Mouse (Mus musculus): ENCODE results near the gene Gm14226. TPM values are rescaled to one million over a fixed set of nuclear protein-coding genes. Genes with fewer than 3 reads are reported as not detected.
"Not testable (repeated sequence)": the region's sequence is repeated elsewhere in the genome, so short reads cannot be mapped to it uniquely, and the experiment has no call there.

Gene Gm14226
- total RNA-seq, 2 experiments from 2014 or later = 0.09 to 0.35 TPM

DNA sequence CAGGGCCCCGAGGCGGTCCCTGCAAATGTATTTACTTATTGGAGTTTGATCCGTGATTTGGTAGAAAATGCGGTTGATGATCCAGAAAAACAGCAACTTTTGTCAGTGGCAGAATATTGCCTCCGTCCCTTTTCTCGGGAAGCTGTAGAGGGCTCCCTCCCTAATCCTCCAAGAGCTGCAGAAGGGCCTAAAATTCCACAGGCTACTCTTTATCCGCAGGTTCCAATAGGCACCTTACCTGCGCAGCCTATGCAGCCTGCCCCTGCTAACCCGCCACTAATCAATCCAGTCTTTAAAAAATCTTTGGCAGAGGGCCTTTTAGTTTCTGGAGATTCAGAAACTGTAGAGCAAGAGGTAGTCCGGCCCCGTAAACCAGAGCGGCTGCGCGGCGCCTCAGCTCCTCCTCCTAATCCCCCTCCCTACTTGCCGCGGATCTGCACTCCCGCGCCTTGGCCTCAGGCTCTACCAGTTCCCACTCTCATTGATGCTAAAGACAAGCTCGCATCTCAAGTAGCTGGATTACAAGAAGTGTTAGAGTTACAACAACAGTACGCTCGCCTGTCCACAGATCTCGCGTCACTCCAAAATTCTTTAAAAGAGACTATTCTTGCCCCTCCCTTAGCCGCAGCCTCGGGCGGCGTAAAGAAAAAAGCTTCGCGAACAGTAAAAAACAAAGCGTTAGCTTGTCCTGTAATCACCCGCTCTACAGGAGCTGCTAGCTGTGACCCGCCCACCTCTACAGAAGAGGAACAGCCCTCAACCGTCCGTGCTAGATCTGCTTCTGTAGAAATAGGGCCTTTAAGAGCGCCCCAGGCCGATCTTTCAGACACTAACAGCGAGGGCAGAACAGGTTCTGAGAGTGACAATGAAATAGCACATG, 936 bp downstream of the Gm14226 start:
- H3K27ac ChIP-seq = peak overlapping the region; percentile 71

DNA sequence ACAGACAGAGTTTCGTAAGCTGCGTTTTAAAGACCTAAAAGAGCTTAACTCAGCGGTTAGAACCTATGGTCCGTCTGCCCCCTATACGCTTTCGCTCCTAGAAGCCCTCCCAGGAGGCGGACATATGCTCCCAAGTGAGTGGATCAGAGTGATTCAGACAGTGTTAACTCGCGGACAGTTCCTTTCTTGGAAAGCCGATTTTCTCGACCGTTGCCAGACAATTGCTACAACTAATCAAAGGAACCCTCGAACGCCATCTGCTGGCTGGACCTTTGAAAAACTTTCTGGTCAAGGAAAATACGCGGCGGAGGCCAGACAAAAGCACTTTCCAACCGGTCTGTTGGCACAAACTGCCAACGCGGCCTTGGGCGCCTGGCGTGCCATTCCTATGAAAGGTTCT, 1.6 kb downstream of the Gm14226 start:
- DNase-seq (ENCODE audit: extremely low spot score in 1 of 2, low spot score in 2 of 2) = peak; percentile 82 to 89
- no peak overlapping the region; the same call in 1 of the 2 replicates for H3K27ac ChIP-seq
- intact Hi-C loops (cut with DNase I) = no loop called here
- peak overlapping the region; percentile 50 for H3K4me3 ChIP-seq
- TF ChIP-seq CTCF (IDR thresholded peaks at IDR 0.05) = peak; percentile 74

More for the DNA sequence above, 936 bp downstream of the Gm14226 start:
- intact Hi-C loops (cut with DNase I) = no loop called here
- TF ChIP-seq CTCF (IDR thresholded peaks at IDR 0.05) = no peak; the same call in 1 of the 2 replicates
- peak; percentile 45 to 46 for DNase-seq (ENCODE audit: extremely low spot score in 1 of 2, low spot score in 2 of 2)
- peak overlapping the region; percentile 50 for H3K4me3 ChIP-seq

DNA sequence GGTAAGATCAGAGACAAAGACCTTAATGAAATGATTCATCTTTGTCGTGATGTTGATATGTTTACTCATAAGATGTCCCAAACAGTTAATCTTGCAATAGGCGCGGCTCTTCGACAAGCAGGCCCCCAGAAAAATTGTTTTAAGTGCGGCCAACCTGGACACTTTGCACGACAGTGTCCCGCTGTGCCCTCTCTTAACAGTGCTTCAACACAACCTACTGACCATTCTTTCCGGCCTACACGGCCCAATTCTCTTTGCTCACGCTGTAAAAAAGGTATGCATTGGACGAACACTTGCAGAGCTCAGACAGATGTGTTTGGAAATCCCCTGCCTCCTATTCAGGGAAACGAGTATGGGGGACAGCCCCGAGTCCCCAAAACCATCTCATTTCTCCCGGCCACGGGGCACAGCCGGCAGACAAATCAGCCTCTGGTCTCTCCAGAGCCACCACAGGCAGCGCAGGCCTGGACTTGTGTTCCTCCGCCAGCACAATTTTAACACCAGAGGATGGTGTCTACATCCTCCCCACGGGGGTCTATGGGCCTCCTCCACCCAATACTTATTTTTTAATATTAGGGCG, 2.3 kb downstream of the Gm14226 start:
- intact Hi-C loops (cut with DNase I); H3K4me3 ChIP-seq; DNase-seq (ENCODE audit: extremely low spot score in 1 of 2, low spot score in 2 of 2); H3K27ac ChIP-seq: not testable (repeated sequence)

DNA sequence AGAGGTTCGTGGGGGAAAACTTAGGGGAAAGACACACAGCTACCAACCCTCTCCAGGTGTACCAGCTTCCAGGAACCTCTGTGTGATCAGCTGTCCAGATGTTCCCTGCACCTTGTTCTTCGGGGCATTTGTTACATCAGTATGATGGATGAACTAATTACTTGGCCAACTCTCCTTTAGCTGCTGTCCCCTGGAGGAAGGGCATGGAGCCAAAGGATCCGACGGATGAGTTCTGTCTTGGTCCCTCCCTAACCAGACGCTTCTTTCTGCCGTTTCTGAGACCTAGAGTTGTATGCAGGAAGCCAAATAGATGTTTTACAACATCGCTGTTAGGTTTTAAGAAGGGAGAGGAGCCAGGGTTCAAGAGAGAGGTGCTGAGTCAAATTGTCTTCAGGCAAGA, 12.8 kb downstream of the Gm14226 start:
- intact Hi-C loops (cut with DNase I) = loop anchor here (1.0 kb wide), 1 partner anchor 17 kb away; no protein-coding TSS in a partner anchor
- Histone ChIP-seq H3K4me3 (no peak overlapping the region), H3K27ac (no peak overlapping the region)
- no peak for TF ChIP-seq CTCF (IDR thresholded peaks at IDR 0.05)
- DNase-seq (ENCODE audit: extremely low spot score in 1 of 2, low spot score in 2 of 2) = no peak

DNA sequence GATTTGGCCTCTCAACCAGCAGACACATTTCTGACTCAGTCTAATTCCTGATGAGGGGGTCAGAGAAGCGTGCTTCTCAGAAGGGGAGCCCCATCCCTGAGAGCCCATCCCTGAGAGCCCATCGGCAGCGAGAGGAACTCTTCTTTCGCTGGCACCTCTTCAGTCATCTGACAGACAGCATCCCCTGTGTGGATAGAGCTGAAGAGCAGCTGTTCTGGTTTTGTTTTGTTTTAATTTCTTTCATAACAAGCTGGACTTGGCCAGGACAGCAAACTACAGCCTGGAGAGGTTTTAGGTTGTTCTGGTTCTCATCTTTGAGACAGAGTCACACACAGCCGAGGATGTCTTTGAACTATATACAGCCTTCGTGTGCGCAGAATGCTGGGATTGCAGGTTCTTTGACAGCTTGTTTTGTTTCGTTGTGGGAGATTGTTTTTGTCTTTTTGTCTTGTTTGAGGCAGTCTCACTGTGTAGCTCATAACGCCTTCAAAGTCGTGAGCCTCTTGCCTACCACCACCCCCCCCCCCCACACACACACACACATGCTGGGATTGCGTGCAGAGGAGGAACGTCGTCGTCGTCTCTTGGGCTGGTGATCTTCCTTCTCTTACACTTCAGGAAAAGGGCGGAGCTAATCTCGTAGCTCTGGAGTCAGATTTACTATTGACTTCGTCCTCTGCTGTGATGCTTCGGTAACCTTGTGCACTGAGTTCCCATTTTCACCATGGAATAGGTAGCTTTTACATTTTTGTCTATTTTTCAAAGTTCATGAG, 15.1 kb downstream of the Gm14226 start:
- no peak for DNase-seq (ENCODE audit: extremely low spot score in 1 of 2, low spot score in 2 of 2)
- intact Hi-C loops (cut with DNase I) = no loop called here
- no peak overlapping the region for H3K27ac ChIP-seq
- no peak overlapping the region for H3K4me3 ChIP-seq
- no peak for TF ChIP-seq CTCF (IDR thresholded peaks at IDR 0.05)

DNA sequence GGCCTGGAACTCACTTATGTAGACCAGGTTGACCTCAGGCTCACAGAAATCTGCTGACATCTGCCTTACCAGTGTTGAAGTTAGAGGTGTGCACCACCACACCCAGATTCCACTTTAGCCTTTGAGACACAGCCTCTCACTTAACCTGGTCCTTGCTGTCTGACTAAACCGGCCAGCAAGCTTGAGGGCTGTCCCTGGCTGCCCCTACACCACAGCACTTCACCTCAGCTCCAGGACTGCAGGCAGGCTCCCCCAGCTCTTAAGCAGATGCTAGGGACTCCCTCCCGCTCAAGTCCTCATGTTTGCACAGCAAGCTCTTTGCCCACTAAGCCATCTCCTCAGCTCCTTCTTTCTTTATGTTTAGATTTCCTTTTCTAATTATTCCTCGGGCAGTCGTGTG, 21.9 kb downstream of the Gm14226 start:
- no peak for TF ChIP-seq CTCF (IDR thresholded peaks at IDR 0.05)
- intact Hi-C loops (cut with DNase I) = no loop called here
- no peak overlapping the region for H3K4me3 ChIP-seq
- no peak for DNase-seq (ENCODE audit: extremely low spot score in 1 of 2, low spot score in 2 of 2)
- no peak overlapping the region for H3K27ac ChIP-seq

DNA sequence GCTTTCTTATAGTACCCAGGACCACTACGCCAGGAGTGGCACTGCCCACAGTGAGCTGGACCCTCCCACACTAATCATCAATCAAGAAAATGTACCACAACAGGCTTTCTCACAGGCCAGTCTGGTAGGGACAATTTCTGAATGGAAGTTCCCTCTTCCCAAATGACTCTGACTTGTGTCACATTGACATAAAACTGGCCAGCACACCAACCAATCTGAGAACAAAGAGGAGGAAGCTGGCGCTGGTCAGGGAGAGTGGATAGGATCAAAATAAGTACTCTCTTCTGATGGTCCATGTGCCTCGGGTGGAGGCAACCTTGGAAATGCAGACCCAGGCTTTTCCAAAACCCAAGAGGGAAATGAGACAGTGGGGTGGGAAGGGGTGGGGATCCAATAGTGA, 26.5 kb downstream of the Gm14226 start:
- DNase-seq (ENCODE audit: extremely low spot score in 1 of 2, low spot score in 2 of 2) = no peak
- no peak overlapping the region for H3K4me3 ChIP-seq
- H3K27ac ChIP-seq = no peak overlapping the region
- no peak for TF ChIP-seq CTCF (IDR thresholded peaks at IDR 0.05)
- intact Hi-C loops (cut with DNase I) = no loop called here

DNA sequence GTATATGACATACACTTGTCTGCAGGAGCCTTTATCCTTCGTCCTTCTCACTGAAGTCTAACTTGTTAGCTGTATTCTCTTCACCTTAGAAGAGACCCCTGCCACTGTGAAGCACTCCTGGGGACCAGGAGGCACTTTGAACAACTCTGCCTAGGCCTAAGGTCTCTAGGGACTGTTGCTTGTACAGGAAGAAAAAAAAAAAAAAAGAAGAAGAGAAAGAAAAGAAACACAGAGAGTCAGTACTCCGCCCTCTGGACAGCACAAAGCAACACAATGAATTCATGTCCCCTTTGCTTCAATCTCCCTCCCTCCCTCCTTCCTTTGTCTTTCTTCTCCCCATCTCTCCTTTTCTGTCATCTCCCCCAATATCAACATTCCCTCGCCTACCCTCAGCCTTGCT, 27.0 kb downstream of the Gm14226 start:
- Histone ChIP-seq H3K4me3 (no peak overlapping the region), H3K27ac (no peak overlapping the region)
- no peak for TF ChIP-seq CTCF (IDR thresholded peaks at IDR 0.05)
- intact Hi-C loops (cut with DNase I) = no loop called here
- DNase-seq (ENCODE audit: extremely low spot score in 1 of 2, low spot score in 2 of 2) = no peak

DNA sequence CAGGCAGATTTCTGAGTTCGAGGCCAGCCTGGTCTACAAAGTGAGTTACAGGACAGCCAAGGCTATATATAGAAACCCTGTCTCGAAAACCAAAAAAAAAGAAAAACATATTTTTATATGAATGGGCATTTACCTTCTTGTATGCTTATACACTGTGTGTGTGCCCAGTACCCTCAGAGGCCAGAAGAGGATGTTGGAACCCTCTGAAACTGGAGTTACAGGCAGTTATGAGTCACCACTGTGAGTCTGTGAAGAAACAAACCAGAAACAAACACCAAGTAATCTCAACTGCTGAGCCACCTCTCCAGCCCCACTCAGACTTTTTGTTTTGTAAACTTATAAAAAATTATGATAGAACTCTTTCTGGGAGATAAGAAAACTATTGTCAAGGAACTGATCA, 28.7 kb downstream of the Gm14226 start:
- intact Hi-C loops (cut with DNase I) = no loop called here
- Histone ChIP-seq H3K27ac (no peak overlapping the region), H3K4me3 (no peak overlapping the region)
- TF ChIP-seq CTCF (IDR thresholded peaks at IDR 0.05) = no peak
- no peak for DNase-seq (ENCODE audit: extremely low spot score in 1 of 2, low spot score in 2 of 2)

DNA sequence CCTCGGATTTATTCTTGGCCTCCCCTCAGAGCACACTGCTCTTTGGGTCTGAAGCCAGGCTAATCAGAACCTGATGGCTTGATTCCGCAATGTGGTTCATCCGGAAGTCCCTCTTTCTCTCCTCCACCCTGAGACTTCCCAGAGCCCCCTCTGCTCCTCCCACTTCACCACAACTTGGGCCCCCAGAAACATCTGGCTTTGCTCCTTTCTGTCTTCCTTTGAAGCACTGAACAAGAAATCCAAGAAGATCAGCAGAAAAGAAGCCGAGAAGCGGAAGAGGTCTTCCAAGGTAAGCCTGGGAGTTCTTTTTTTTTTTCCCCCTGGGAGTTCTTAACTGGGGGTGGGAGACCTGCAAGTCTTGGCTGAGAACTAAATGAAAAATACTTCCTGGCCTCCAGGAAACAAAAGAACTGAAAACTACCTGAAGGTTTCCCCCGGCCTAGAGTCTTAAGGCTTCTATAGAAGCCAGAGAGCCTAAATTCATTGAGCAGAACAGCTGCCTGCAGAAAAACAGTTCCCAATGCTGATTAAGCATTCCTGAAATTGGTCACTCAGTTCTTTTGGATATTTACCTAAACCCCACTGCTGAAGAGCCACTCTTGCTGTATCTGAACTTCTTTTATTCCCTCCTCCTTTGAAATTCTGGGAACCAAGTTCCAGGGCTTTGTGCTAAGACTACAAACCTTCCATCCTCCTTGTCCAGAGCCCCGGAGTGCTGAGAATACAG, 29.5 kb downstream of the Gm14226 start:
- no peak for DNase-seq (ENCODE audit: extremely low spot score in 1 of 2, low spot score in 2 of 2)
- TF ChIP-seq CTCF (IDR thresholded peaks at IDR 0.05) = no peak
- no peak overlapping the region for H3K4me3 ChIP-seq
- H3K27ac ChIP-seq = no peak overlapping the region
- intact Hi-C loops (cut with DNase I) = no loop called here

DNA sequence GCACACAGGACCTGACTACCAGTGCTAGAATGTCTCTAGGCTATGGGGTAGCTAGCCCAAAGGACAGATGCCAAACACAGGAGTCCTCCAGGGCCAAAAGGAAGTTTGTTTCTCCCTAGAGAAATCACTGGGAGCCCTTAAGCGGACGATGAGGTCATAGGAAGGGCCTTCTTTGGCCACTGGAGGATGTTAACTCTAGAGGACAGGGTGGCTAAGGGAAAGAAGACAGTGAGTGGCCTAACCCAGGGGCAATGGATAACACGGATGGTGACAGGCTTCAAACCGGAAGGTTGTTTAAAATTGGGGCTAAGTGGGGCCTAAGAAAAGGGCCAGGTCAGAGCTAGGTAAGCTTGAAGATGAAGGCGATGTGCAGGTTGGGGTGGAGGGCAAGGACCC, 32.0 kb downstream of the Gm14226 start:
- Histone ChIP-seq H3K4me3 (peak overlapping the region; percentile 69), H3K27ac (peak overlapping the region; percentile 95)
- peak in 1 of 2 experiments; percentile 10 for DNase-seq (ENCODE audit: extremely low spot score in 1 of 2, low spot score in 2 of 2)
- intact Hi-C loops (cut with DNase I) = loop anchor here (2.0 kb wide), 1 partner anchor 393 kb away; no protein-coding TSS in a partner anchor
- no peak for TF ChIP-seq CTCF (IDR thresholded peaks at IDR 0.05)

Measured in left cerebral cortex, adult 2 months (tissue).